ENCODE assay signal across 17 mouse cellular contexts in genomic region chr6:23829338-23829737, GRCm38 (mm10).
"Had no signal": no experiment of that assay in that cellular context is flagged by ENCODE, and none has a peak within 500 bp of the region (broad histone marks: within the 10 kb centered on the region; RNA-seq: fewer than 3 reads in every experiment).

No protein-coding gene starts in this region.

- DNase-seq: lung, adult 18-20 months; lung, embryonic 14.5 days; lung, postnatal 10 days; lung, postnatal 4 days; midbrain, embryonic 14.5 days; retina, postnatal 1 day; right cerebral cortex, adult 18-20 months; right cerebral cortex, postnatal 25 days; right cerebral cortex, postnatal 4 days; spleen, adult 18-20 months; thymus, adult 18-20 months; thymus, postnatal 14 days; thymus, postnatal 36 days had no signal

- H3K36me3 ChIP-seq: midbrain, embryonic 12.5 days; neural tube, embryonic 13.5 days; neural tube, embryonic 15.5 days had no signal

- H3K9ac ChIP-seq: lung, embryonic 14.5 days; midbrain, embryonic 12.5 days; neural tube, embryonic 13.5 days; neural tube, embryonic 15.5 days had no signal

- H3K27ac ChIP-seq: midbrain, embryonic 12.5 days; neural tube, embryonic 13.5 days; neural tube, embryonic 15.5 days had no signal

- H3K4me1 ChIP-seq: midbrain, embryonic 12.5 days; neural tube, embryonic 13.5 days; neural tube, embryonic 15.5 days had no signal

- H3K4me3 ChIP-seq: midbrain, embryonic 12.5 days; myocyte; neural tube, embryonic 13.5 days; neural tube, embryonic 15.5 days had no signal

- H3K27me3 ChIP-seq: midbrain, embryonic 12.5 days; neural tube, embryonic 13.5 days; neural tube, embryonic 15.5 days had no signal
